Mouse (Mus musculus) olfactory bulb, adult 2 months (tissue): ENCODE results near the gene Gal3st2b. TPM values are rescaled to one million over a fixed set of nuclear protein-coding genes. Genes with fewer than 3 reads are reported as not detected.
"Not testable (repeated sequence)": the region's sequence is repeated elsewhere in the genome, so short reads cannot be mapped to it uniquely, and the experiment has no call there.

Source experiments
- H3K27ac ChIP-seq: fragments of 200-500 bp; 2 replicates; pipeline ENCODE4 v1.5.1; 2012; ENCODE audit warnings: low read depth, low read length; ENCODE audit not compliant: insufficient read depth
- H3K4me1 ChIP-seq: fragments of 200-500 bp; 2 replicates; pipeline ENCODE4 v1.6.1; 2012; ENCODE audit warnings: low read length; ENCODE audit not compliant: control insufficient read depth, insufficient read depth
- H3K4me3 ChIP-seq: fragments of 200-500 bp; 2 replicates; pipeline ENCODE4 v1.5.1; 2012; ENCODE audit warnings: mild to moderate bottlenecking, low read depth, low read length, moderate library complexity; ENCODE audit not compliant: insufficient read depth
- CTCF ChIP-seq: fragments of 200-500 bp; IDR thresholded peaks from 2 replicates; pipeline ENCODE4 v1.5.1; 2012; ENCODE audit warnings: low read depth, mild to moderate bottlenecking, low read length, moderate library complexity; ENCODE audit not compliant: insufficient read depth
- POLR2A ChIP-seq: fragments of 200-500 bp; IDR thresholded peaks from 2 replicates; pipeline ENCODE4 v1.6.1; 2012; ENCODE audit warnings: mild to moderate bottlenecking, low read depth, low read length, moderate library complexity; ENCODE audit not compliant: insufficient read depth
- WGBS: fragments of 180-500 bp; shearing (Covaris S2); methylation state at CpG from one replicate; pipeline ENCODE4 v1.1.7; 2018; 5-methylcytosine and 5-hydroxymethylcytosine counted together
- polyA plus RNA-seq: library from polyadenylated mRNA; stranded (reverse); fragments of >200 nt; gene quantifications from 2 replicates; pipeline ENCODE4 v1.2.4, GENCODE M21; 2012; ENCODE audit warnings: low replicate concordance; ENCODE audit not compliant: missing spikeins, insufficient read depth, insufficient read length

Gene Gal3st2b
- polyA plus RNA-seq, 1 experiment = not detected

DNA sequence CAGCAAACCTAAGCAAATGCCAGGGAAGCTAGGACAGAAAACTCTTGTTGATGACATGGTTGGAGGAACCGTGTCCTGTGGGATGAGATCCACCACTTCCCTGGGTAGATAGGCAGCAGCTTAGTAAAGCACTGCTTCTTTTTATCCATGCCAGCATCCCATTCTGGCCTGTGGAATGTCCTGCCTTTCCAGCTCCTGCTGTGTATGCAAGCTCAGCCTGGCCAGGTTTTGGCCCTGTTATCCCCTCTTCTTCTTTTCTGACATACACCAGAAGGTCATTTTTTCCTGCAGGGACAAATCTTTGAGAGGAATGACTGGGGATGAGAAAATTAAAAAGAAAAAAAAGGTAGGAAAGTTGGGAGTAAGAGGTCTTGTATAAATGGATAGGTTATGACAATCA lies 17.3 kb downstream of the Gal3st2b start:
- H3K4me1 ChIP-seq, H3K27ac ChIP-seq, H3K4me3 ChIP-seq: not testable (repeated sequence)
- 97% methylated on average over 1 of the region's 1 CpGs for WGBS

DNA sequence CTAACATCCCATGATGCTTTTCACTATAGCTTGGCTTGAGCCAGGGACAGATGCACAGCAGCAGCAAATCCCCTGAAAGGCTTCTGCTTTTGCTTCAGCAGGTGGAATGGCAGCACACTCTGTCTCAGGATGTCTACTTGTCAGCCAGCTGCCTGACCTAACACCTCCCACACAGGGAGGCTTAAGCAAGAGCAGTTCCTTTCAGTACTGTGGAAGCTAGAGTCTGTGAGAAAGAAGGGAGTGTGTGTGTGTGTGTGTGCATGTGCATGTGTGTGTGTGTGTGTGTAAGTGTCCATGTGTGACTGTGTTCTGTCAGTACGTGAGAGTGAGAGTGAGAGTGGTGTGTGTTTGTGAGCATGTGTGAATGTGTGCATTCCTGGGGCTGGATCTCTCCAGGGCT lies 19.7 kb downstream of the Gal3st2b start:
- H3K27ac ChIP-seq, H3K4me3 ChIP-seq, H3K4me1 ChIP-seq: not testable (repeated sequence)
- 61% methylated on average over 1 of the region's 1 CpGs for WGBS

DNA sequence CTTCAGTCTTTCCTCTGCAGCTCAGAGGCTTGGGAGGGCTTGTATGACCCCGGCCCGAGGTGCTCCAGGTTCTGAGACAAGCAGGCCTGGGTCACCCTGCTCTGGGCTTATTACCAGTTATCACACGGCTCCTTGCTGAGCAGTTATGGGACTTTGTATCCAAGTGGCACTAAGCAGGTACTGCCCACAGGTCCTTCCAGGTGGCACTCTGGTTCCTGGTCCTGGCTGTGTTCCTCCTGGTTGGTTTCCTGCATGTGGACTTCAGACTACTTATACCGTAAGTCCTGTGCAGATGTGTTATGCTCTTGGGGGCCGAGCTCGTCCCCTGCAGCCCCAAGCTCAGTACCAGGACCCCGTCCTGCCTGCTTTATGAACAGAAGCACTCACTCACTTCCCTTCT lies 20.3 kb downstream of the Gal3st2b start:
- H3K4me1 ChIP-seq, H3K4me3 ChIP-seq, H3K27ac ChIP-seq: not testable (repeated sequence)
- WGBS = 98% methylated on average over 7 of the region's 7 CpGs

DNA sequence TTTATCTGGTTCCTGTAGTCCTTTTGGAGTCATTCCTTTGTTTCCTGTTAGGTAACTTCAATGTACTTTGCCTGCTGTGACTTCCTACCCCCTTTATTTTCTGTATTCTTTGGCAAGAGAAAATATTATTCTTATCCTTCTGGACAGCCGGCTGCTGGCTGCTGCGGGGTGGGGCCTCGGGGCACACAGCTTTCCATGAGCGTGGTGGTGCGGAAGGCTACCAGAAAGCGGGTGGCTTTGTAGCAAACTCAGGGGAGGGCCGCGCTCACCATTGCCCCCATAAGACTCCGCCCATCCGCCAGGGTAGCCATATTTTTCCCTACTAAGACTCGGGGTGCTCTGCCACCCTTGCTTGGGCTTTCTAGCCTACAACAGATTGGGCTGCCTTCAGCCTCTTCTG lies 31.0 kb downstream of the Gal3st2b start:
- WGBS = no CpG with 5 or more reads among the region's 11 CpGs
- not testable (repeated sequence) for H3K4me3 ChIP-seq, H3K27ac ChIP-seq, H3K4me1 ChIP-seq

DNA sequence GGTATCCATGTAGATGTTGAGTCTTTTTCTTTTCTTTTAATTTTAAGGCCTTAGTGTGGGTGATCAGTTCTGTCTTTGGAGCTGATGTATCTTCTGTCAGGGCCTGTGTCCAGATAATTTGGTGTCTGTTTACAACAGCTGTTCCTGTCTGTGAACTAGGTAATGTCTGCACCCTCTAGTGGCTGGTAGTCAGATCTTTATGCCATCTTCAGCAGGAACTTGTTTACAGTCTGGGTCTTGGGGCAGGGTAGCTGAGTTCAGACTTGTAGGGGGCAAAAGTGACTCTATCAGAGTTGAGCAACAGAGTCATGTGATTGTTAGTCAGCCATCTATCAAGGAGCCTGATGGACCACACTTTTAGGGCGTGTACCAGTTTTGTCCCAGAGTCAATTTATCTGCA lies 48.4 kb downstream of the Gal3st2b start:
- not testable (repeated sequence) for H3K4me3 ChIP-seq
- no CpG with 5 or more reads among the region's 1 CpGs for WGBS

DNA sequence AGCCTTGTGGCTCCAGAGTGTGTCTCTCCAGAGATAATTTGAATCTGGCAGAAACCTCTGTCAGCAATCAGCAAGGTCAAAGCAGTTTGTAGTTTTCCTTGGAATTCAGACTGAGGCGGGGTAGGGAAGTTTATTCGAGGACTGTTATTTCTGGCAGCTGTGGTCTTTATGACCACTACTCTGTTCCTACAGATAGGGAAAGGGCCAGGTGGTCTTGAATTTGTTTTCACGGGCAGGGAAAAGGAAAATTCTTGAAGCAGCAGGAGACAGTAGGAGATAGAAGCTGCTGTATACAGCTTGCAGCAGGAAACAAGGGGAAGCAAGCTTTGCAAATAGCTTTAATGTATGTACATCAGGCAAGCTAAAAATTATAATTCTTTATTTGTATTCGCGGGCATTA lies 52.3 kb downstream of the Gal3st2b start:
- WGBS = 58% methylated on average over 2 of the region's 5 CpGs
- H3K4me3 ChIP-seq, H3K4me1 ChIP-seq, H3K27ac ChIP-seq: not testable (repeated sequence)

More for the DNA sequence above, 48.4 kb downstream of the Gal3st2b start:
- not testable (repeated sequence) for H3K27ac ChIP-seq, H3K4me1 ChIP-seq

DNA sequence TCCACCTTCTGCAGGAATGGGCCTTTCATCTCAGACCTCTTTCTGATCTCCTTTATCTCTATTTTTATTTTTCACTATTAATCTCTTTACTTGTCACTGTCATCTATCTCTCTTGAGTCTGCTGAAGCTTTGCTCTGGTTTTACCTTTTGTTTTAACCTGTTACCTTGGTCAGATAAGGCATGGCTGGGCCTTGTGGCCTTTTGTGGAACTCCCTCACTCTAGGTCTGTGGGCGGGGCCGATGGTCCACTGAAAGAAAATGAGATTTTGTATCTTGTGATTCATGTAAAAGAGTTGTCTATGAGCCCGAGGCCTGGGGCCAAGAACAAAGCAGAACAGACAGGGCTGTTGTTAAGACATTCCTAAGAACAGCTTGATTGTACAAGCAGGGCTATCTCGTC lies 52.7 kb downstream of the Gal3st2b start:
- not testable (repeated sequence) for H3K4me1 ChIP-seq, H3K27ac ChIP-seq, H3K4me3 ChIP-seq
- no CpG with 5 or more reads among the region's 4 CpGs for WGBS

DNA sequence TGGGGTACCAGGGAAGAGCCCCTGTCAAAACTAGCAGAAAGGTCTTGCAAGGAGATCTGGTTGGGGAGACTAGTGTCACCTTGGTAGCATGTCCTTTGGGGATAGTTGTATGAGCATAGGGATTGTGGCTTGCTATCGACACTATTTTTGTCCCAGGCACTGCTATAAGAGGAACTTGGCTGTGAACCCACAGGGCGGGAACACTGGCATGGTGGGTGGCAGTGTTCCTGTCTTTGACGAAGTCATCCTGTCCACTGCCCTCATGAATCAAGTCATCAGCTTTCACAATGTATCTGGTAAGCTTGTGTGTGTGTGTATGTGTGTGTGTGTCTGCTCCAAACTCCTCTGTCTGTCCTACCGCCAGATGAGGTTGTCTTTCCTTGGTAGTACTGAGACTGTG lies 57.7 kb downstream of the Gal3st2b start:
- H3K27ac ChIP-seq, H3K4me1 ChIP-seq, H3K4me3 ChIP-seq: not testable (repeated sequence)
- 34% methylated on average over 2 of the region's 4 CpGs for WGBS

DNA sequence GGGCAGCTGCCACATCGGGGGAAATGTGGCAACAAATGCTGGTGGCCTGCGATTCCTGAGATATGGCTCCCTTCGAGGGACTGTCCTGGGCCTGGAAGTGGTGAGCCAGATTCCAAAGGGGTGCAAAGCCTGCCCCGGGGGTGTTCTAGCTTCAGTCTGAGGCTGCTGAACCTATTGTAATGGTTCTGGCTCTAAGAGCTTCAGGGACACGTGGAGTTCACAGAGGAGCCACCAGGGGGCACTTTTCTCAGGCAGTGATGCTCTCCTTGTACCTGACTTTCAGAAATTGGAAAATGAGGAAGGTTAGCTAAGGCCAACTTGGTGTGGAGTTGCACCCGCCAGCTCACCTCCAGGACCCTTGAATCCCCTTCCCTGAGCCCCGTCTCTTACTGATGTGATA lies 60.2 kb downstream of the Gal3st2b start:
- H3K27ac ChIP-seq, H3K4me1 ChIP-seq, H3K4me3 ChIP-seq: not testable (repeated sequence)
- WGBS = no CpG with 5 or more reads among the region's 7 CpGs

DNA sequence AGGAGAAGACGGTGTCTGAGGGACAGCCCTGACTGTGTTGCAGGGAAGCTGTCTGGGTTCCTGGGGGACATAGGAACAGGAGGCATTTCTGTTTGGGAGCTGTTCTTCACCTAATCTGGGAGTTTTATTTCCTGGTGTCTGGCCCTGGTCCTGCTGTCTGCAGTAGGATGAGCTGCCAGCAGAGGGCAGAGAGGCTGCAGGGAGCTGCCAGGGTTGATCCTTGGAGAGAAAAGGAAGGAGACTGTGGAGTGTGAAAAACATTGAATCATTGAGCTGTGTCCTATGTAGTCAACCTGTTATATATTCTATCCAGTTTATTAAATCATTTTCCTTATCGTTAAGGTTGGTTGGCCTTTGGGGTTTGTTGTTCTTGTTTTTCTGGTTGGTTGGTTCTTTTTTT lies 62.8 kb downstream of the Gal3st2b start:
- H3K4me3 ChIP-seq, H3K4me1 ChIP-seq, H3K27ac ChIP-seq: not testable (repeated sequence)
- 80% methylated on average over 1 of the region's 2 CpGs for WGBS

DNA sequence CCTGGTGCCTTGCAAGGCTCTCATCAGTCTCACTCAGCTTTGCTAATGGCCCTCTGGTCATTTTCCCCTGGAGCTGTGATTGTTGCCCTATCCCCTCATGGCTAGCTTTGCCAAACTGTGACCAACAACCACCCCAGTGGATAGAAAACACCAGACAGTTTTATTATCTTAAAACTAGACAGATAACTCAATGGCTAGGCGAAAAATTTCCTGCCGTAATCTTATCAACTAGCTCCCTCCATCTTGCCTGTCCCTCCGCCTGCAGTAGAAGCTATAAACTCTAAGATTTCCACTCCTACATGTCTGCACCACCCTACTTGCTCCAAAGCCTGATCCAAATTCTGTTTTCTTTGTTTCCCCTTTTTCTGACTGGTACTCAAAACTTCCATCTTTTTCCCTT lies 68.1 kb downstream of the Gal3st2b start:
- WGBS = 97% methylated on average over 3 of the region's 3 CpGs
- Histone ChIP-seq H3K27ac (no peak overlapping the region), H3K4me1 (no peaks in the 10 kb centered on the region), H3K4me3 (no peak overlapping the region)
- no peak for TF ChIP-seq CTCF
- TF ChIP-seq POLR2A = no peak

DNA sequence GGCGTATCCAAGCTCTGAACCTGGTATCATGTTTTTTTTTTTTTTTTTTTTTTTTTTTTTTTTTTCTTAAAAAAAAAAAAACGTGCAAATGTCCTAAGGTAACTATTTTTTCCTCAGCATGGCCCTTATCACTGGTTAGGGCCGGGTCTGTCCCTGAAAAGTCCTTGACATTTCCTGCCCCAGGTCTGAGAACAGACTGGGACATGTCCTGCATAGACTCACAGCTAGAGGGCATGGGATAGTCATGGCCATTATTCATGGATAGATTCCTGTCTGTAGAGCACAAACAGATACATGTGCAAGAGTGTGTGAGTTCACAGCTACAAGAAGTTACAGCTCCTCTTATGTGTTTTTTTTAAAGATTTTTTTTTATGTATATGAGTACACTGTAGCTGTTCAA lies 70.7 kb downstream of the Gal3st2b start:
- WGBS = 72% methylated on average over 3 of the region's 3 CpGs
- Histone ChIP-seq H3K4me1 (no peaks in the 10 kb centered on the region), H3K27ac (no peak overlapping the region), H3K4me3 (no peak overlapping the region)
- TF ChIP-seq CTCF = no peak
- TF ChIP-seq POLR2A = no peak

DNA sequence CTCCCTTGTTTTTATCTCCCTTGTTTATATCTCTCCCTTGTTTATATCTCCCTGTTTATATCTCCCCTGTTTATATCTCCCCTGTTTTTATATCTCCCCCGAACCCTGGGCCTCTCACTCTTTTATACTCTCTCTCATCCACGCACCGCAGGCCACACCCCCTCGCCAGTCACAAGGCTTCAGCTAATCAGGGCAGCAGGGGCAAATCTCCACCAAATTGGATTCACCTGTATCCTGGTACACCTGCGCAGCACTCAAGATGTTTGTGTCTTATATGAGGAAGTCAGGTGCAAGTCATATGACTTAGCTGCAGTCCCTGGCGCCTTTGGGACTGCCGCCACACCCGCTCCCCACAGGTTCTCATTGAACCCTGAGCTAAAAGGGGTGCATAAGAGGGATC lies 72.1 kb downstream of the Gal3st2b start, which contains the start of gene Gal3st2c:
Gene Gal3st2c (plus strand): TSS at position 301 of the 400 bp plus-strand sequence.
- 91% methylated on average over 8 of the region's 8 CpGs for WGBS
- not testable (repeated sequence) for H3K27ac ChIP-seq, H3K4me3 ChIP-seq, H3K4me1 ChIP-seq

DNA sequence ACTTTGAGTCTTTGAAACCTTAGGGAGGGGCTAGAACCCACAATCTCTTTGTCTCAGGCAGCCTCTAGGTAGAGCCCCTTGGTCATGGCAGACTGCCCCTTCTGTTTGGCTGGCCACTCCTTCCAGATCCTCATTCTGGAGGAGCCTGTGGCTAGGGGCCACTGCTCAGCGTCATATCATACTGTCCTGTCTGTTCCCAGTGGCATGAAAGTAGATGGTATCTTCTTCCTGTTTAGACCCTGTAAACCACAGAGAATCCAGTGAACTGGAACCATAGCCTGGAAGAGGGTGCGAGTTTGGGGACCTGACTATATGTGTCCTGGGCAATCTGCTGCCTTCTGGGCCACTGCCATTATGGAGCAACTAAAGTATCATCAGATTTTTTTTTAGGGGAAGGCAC lies 73.0 kb downstream of the Gal3st2b start:
- H3K4me3 ChIP-seq, H3K4me1 ChIP-seq, H3K27ac ChIP-seq: not testable (repeated sequence)
- WGBS = 86% methylated on average over 2 of the region's 2 CpGs

DNA sequence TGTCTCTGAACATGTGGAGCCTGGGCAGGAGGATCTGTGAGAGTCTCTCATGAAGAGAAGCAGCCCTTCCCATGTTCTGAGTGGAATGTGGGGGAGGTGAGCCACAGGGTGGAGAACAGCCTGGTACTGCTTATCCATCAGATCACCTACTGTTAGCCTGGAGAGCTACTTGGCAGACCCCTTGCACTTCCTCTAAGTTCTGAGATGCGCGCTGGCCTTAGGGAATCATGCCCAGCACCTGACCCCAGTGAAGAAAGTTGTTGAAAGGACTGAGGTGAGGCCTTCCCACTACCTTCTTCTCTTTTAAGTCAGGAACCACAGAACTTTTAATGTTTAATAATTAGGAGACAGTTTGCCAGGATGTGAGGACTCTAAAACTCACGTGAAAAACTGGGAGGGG lies 73.4 kb downstream of the Gal3st2b start:
- H3K4me3 ChIP-seq, H3K27ac ChIP-seq, H3K4me1 ChIP-seq: not testable (repeated sequence)
- 91% methylated on average over 3 of the region's 3 CpGs for WGBS
